Mouse (Mus musculus) stomach, embryonic 14.5 days (tissue): ENCODE results near the gene Mogat1. TPM values are rescaled to one million over a fixed set of nuclear protein-coding genes. Genes with fewer than 3 reads are reported as not detected.
"Not testable (repeated sequence)": the region's sequence is repeated elsewhere in the genome, so short reads cannot be mapped to it uniquely, and the experiment has no call there.

Experiments used
- ATAC-seq: fragments of 200-750 bp; cut with Nextera tagmentation; 2 replicates; pipeline ENCODE4 v1.8.0; 2017; ENCODE audit warnings: low read depth, moderate TSS enrichment; ENCODE audit not compliant: insufficient number of reproducible peaks, insufficient read depth, low FRiP score
- H3K27ac ChIP-seq: fragments of 300-500 bp; sonication (generic); 2 replicates; pipeline ENCODE4 v1.5.1; 2014; ENCODE audit warnings: mild to moderate bottlenecking, low read length, moderate library complexity, mixed read lengths
- H3K27me3 ChIP-seq: fragments of 300-500 bp; sonication (generic); 2 replicates; pipeline ENCODE4 v1.6.1; 2014; ENCODE audit warnings: low read length, control low read depth, mixed read lengths; ENCODE audit not compliant: control insufficient read depth, insufficient read depth
- H3K36me3 ChIP-seq: fragments of 300-500 bp; sonication (generic); 2 replicates; pipeline ENCODE4 v1.6.1; 2014; ENCODE audit warnings: mild to moderate bottlenecking, control low read depth, low read length, moderate library complexity, mixed read lengths; ENCODE audit not compliant: control insufficient read depth, insufficient read depth
- H3K4me1 ChIP-seq: fragments of 300-500 bp; sonication (generic); 2 replicates; pipeline ENCODE4 v1.6.1; 2014; ENCODE audit warnings: low read length, control low read depth, mixed read lengths; ENCODE audit not compliant: control insufficient read depth, insufficient read depth
- H3K4me2 ChIP-seq: fragments of 300-500 bp; sonication (generic); replicated peaks from 2 replicates; pipeline ENCODE4 v1.6.1; 2014; ENCODE audit warnings: low read depth, low read length, control low read depth
- H3K4me3 ChIP-seq: fragments of 300-500 bp; sonication (generic); 2 replicates; pipeline ENCODE4 v1.5.1; 2014; ENCODE audit warnings: low read depth, low read length, control low read depth
- H3K9ac ChIP-seq: fragments of 300-500 bp; sonication (generic); replicated peaks from 2 replicates; pipeline ENCODE4 v1.6.1; 2014; ENCODE audit warnings: low read depth, mild to moderate bottlenecking, control low read depth, low read length, moderate library complexity, mixed read lengths
- H3K9me3 ChIP-seq: fragments of 300-500 bp; sonication (generic); 2 replicates; pipeline ENCODE4 v1.6.1; 2016; ENCODE audit warnings: low read depth, low read length, control low read depth; ENCODE audit not compliant: control insufficient read depth
- WGBS: fragments of 180-500 bp; shearing (Covaris S2); extraction: QIAGEN DNeasy Blood & Tissue Kit; methylation state at CpG from one replicate; pipeline ENCODE4 v1.1.7; 2014; 5-methylcytosine and 5-hydroxymethylcytosine counted together
- polyA plus RNA-seq: library from polyadenylated mRNA; unstranded; fragments of >200 nt; fragmentation: Nextera tagmentation; extraction: Ambion mirVana; gene quantifications from 2 replicates; pipeline ENCODE4 v1.2.1, GENCODE M21; 2014

The Mogat1 gene
- polyA plus RNA-seq, 1 experiment from 2014 or later = not detected

DNA sequence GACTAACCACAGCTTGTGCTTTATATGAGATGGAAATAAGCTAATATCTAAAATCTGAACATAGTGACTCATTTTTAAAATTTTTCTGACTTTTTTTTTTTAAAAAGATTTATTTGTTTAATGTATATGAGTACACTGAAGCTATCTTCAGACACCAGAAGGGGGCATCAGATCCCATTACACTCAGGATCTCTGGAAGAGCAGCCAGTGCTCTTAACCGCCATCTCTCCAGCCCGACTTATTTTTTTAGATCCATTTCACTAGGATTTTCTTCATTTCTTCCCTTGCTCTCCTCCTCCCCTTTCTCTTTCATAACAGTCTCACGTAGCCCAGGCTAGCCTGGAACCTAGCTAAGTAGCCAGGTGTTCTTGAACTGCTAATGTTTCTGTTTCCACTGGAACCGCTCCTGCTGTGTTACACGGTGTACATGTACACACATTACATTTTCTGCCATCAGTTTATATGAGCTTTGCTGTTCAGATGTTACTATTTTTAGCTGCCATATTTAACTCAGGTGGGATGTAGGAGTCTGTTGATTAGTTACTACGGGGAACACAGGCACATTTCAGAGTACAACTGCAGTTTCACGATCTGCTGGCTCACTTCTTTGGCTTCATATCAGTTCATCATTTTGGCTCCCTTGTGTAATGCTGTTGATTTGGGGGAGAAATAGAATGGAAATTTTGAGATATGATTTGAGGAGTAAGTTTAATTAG lies 19.9 kb downstream of the Mogat1 start:
- Histone ChIP-seq H3K4me2 (no peak overlapping the region), H3K4me3 (no peak overlapping the region), H3K27ac (no peak overlapping the region), H3K36me3 (no peaks in the 10 kb centered on the region), H3K9me3 (no peaks in the 10 kb centered on the region), H3K9ac (no peak overlapping the region), H3K4me1 (no peaks in the 10 kb centered on the region), H3K27me3 (no peaks in the 10 kb centered on the region)
- ATAC-seq = no peak
- WGBS = 78% methylated on average over 7 of the region's 7 CpGs

DNA sequence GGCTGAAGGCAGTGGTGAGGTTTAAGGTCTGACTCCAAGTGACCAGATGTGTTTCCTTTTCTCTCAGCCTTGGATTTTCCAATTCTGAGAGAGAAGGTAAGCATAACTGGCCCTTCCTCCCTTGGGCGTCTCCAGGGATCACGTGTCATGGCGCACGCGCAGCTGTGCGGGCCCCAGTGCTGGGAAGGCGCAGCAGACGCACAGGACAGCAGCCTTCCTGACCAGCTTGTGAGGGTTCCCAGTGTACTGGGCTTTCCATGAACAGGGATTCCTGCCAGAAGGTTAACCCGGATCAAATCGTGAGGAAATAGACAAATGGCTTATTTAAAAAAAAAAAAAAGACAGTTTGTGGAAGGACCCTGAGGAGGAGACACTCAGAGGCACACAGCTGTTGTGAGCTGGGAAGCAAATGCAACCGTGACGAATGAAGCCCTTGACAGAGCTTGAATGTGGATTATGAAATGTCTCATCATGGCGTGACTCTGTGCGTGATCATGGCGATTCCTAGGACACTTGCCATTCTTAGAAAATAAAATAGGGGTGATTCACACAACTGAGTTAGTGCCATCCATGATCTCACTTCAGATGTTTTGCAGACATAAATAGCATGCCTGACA lies 21.5 kb downstream of the Mogat1 start:
- Histone ChIP-seq H3K4me3 (no peak overlapping the region), H3K4me1 (no peaks in the 10 kb centered on the region), H3K4me2 (no peak overlapping the region), H3K9me3 (no peaks in the 10 kb centered on the region), H3K36me3 (no peaks in the 10 kb centered on the region), H3K27ac (no peak overlapping the region), H3K9ac (no peak overlapping the region), H3K27me3 (no peaks in the 10 kb centered on the region)
- WGBS = 75% methylated on average over 15 of the region's 15 CpGs
- ATAC-seq = no peak

DNA sequence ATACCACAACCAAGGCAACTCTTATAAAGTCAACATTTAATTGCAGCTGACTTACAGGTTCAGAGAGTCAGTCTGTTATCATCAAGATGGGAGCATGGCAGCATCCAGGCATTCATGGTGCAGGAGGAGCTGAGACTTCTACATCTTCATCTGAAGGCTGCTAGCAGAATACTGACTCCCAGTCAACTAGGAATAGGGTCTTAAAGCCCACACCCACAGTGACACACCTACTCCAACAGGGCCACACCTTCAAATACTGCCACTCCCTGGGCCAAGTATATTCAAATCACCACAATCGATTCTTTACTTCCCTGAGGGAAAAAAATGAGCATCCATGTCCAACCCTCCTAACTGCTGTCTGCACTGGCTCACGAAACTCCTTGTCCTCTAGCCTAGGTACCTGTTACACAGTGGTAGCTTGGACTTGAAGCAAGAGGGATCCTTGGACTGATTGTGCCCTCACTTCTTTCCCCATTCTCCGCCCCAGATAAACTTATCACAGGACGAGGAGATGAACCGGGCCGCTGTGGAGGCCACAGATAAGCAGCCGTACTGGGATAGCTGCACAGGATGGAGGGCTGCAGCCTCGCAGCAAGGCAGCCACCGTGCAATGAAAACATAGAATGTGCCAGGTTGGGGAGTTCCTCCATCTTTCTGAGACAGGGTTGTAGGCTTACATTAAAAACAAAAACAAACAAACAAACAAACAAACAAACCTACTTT lies 23.8 kb downstream of the Mogat1 start:
- WGBS = 85% methylated on average over 9 of the region's 9 CpGs
- ATAC-seq = no peak

GRCm38 (mm10) chr1:78536310-78537164 lies 25.7 kb downstream of the Mogat1 start:
- H3K4me3 ChIP-seq = no peak overlapping the region
- ATAC-seq = peak; percentile 61; the same call in 1 of the 2 replicates

More for the DNA sequence above, 23.8 kb downstream of the Mogat1 start:
- Histone ChIP-seq H3K4me2 (no peak overlapping the region), H3K27me3 (no peaks in the 10 kb centered on the region), H3K9ac (no peak overlapping the region), H3K4me3 (no peak overlapping the region), H3K4me1 (no peaks in the 10 kb centered on the region), H3K9me3 (no peaks in the 10 kb centered on the region), H3K36me3 (no peaks in the 10 kb centered on the region), H3K27ac (no peak overlapping the region)

DNA sequence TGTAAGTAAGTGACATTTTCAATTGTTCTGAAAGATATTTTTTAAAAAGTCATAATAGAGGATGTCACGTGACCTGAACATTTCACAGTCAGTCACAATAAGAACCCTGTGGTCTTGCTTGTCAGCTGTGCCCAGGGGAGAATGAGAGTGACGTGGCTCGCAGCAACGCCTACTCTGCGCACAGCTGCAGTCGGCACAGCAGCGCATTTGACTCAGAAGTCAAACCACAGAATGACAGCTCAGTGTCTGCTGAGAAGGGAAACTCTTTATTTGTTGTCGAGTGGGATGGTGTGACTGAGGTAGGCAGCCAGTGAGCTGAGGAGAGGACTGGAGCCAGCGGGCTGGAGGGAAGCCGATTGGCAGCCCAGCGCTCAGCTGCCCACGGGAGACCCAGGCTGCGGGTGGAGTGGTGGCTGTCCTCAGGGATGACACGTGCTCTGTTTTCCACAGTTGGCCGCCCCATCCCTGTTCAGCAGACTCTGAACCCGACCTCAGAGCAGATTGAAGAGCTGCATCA lies 26.8 kb downstream of the Mogat1 start:
- WGBS = 29% methylated on average over 16 of the region's 16 CpGs
- Histone ChIP-seq H3K36me3 (no peaks in the 10 kb centered on the region), H3K4me3 (peak overlapping the region; percentile 19; the same call in 1 of the 2 replicates), H3K4me1 (no peaks in the 10 kb centered on the region), H3K9ac (no peak overlapping the region), H3K4me2 (peak overlapping the region; percentile 45), H3K27me3 (no peaks in the 10 kb centered on the region), H3K9me3 (no peaks in the 10 kb centered on the region), H3K27ac (no peak overlapping the region)
- peak; percentile 58; the same call in 1 of the 2 replicates for ATAC-seq

More at GRCm38 (mm10) chr1:78536310-78537164, 25.7 kb downstream of the Mogat1 start:
- H3K9me3 ChIP-seq = no peaks in the 10 kb centered on the region
- no peak overlapping the region for H3K4me2 ChIP-seq
- H3K36me3 ChIP-seq = no peaks in the 10 kb centered on the region
- H3K27ac ChIP-seq = no peak overlapping the region
- H3K4me1 ChIP-seq = no peaks in the 10 kb centered on the region
- WGBS = 31% methylated on average over 19 of the region's 19 CpGs
- no peaks in the 10 kb centered on the region for H3K27me3 ChIP-seq
- no peak overlapping the region for H3K9ac ChIP-seq

DNA sequence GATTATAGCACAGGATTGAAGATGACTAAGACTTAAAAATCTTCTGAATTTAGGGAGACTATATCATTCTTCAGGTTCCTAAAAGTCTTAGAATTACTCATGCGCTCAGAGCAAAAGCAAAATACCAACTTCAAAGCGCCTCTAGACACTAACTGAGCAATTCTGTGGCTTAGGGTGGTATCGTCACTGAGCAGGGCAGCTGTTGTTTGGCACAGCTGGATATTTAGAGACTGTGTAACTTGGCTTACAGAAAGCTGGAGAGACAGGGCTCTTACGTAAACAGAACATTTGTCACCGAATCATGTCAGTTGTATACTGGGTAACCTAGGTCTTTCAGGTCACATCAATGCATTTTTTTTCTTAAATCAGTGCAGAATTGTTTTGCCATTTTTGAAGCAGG lies 27.6 kb downstream of the Mogat1 start:
- no peak for ATAC-seq
- Histone ChIP-seq H3K9ac (no peak overlapping the region), H3K4me2 (no peak overlapping the region), H3K27me3 (no peaks in the 10 kb centered on the region), H3K9me3 (no peaks in the 10 kb centered on the region), H3K4me3 (no peak overlapping the region), H3K4me1 (no peaks in the 10 kb centered on the region), H3K27ac (no peak overlapping the region), H3K36me3 (no peaks in the 10 kb centered on the region)
- WGBS = 53% methylated on average over 5 of the region's 5 CpGs

- Histone ChIP-seq H3K36me3 (no peaks in the 10 kb centered on the region), H3K4me2 (no peak overlapping the region), H3K9ac (no peak overlapping the region), H3K4me1 (no peaks in the 10 kb centered on the region), H3K9me3 (no peaks in the 10 kb centered on the region), H3K27ac (no peak overlapping the region), H3K4me3 (no peak overlapping the region), H3K27me3 (no peaks in the 10 kb centered on the region)
- WGBS = 77% methylated on average over 6 of the region's 6 CpGs
- ATAC-seq = no peak
These were observed 28.4 kb downstream of the Mogat1 start for GRCm38 (mm10) chr1:78539166-78539565.

- H3K4me3 ChIP-seq, H3K9me3 ChIP-seq, H3K9ac ChIP-seq, H3K4me1 ChIP-seq, H3K27me3 ChIP-seq, H3K36me3 ChIP-seq, H3K27ac ChIP-seq, H3K4me2 ChIP-seq, ATAC-seq: not testable (repeated sequence)
- 89% methylated on average over 1 of the region's 1 CpGs for WGBS
These were observed 32.8 kb downstream of the Mogat1 start for GRCm38 (mm10) chr1:78543631-78544030.
